Mouse (Mus musculus) ES-CJ7 (cell line): ENCODE results near the gene Mfsd12.

Experiments used
- DNase-seq: peaks from one replicate; pipeline ENCODE4 v3.0.0; 2011; ENCODE audit warnings: low read depth, low spot score

The Mfsd12 gene

GRCm38 (mm10) chr10:81402227-81402765, 45.0 kb downstream of the Mfsd12 start:
- DNase-seq = peak; percentile 59

DNA sequence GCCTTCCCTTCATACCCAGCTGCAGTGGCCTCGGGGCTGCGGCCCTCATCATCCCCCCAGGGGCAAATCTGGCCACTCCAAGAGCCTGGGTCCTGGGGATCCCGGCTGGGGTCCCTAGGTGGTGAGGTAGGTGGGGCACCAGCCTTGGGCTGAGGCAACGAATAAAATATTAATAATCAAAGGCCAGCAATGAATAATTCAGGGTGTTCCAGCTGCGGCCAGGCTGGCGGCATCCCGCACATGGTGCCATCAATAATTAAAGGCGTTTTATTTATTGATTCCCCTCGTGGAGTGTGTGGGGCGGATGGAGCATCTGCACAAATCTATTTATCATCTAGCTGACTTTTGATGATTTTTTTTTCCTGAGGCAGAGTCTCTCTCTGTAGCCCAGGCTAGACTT, 46.2 kb downstream of the Mfsd12 start:
- no peak for DNase-seq

DNA sequence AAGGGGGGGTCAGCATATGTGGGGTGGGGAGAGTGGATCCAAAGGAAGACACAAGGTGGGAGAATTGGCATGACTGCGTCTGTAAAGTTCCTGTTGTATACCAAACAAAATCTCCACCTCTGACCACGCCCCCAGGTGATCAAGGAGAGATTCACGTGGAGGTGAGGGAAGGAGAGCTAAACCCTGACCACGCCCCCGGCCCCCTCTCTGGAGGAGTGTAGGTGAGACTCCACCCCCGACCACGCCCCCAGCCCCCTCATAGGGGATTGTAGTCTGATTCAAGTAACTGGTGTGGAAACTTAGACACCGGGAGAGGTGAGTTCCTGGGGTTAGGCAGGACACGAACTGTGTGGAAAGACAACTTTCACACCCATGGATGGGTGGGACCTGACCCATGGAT, 46.8 kb downstream of the Mfsd12 start:
- DNase-seq = peak; percentile 96

DNA sequence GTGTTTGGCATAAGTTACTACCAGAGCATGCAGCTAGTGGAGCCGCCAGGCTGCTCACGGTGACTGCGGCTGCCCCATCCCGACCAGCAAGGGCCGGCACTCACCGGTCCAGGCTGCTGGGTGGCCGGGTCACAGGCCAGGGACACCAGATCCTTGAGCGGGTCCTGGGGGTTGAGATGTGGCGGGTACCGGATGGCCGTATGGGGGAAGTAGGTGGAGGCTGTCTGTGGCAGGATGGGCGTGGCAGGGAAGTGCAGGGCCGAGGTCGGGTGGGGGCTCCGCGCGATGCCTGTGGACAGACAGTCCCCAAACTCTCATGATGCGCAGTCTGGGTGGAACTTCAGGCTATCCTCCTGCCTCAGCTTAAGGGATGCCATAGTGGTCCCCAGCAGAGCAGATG, 47.4 kb downstream of the Mfsd12 start:
- DNase-seq = no peak

DNA sequence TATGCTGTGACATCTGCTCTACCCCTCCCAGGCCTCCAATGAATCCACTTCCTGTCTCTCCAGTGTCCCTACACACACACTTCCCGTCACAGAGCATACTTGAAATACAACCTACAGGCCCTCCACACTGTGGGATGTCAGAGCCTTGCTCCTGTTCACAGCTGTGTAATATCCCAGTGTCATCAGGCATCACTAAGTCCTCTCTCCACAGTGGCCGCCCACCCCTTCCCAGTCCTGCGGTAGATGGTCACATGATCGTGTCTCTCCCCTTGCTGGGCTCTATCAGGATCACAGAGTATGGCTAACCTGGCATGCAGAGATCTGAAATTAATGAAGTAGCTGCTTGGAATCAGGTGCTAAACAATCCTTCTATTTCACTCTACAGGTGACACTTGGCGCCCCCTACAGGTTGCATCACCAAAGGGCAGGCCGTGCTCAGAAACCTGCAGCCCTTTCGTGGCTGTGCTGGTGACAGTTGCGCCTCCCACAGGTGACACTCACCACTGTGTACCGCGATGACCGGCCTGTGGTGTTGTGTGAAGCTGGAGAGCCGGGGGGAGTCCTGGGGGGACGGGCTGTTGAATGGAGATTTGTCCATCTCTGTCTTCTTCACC, 48.4 kb downstream of the Mfsd12 start:
- peak; percentile 75 for DNase-seq

GRCm38 (mm10) chr10:81406504-81407440, 49.5 kb downstream of the Mfsd12 start:
- DNase-seq = no peak

GRCm38 (mm10) chr10:81407539-81408423, 50.5 kb downstream of the Mfsd12 start:
- peak; percentile 69 for DNase-seq

DNA sequence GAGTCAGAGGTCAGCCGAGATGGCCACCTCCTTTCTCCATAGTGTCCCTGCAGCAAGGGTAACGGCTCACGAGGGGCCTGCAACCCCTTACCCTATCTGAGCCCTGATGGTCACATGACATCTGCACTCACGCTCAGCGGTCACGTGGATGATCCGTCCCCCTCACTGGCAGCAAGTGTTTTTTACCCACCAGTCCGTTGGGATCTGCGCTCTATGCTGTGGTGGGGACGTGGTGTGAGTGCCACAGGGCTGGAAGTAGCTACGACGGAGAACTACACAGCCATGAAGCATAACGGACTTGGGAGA, 51.1 kb downstream of the Mfsd12 start:
- DNase-seq = no peak

GRCm38 (mm10) chr10:81408871-81409291, 51.6 kb downstream of the Mfsd12 start:
- peak; percentile 79 for DNase-seq

DNA sequence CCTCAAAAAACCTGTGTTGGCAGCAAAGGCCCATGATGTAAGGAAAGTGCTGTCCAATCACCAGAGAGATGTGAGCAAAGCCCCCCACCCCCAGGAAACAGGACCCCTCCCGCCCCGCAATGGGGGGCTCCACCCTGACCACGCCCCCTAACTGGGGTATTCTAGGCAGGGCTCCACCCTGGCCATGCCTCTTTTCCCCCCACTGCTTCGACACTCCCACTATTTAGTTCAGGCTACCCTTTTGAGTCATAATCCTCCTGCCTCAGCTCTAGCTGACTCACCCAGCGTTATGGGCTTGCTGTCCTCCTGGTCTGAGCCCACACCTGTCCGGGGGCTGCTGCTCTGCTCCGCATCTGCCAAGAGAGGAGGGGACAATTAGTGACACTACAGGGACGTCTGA, 52.0 kb downstream of the Mfsd12 start:
- DNase-seq = peak; percentile 85

- no peak for DNase-seq
Measured at GRCm38 (mm10) chr10:81410350-81410749, 53.1 kb downstream of the Mfsd12 start.

DNA sequence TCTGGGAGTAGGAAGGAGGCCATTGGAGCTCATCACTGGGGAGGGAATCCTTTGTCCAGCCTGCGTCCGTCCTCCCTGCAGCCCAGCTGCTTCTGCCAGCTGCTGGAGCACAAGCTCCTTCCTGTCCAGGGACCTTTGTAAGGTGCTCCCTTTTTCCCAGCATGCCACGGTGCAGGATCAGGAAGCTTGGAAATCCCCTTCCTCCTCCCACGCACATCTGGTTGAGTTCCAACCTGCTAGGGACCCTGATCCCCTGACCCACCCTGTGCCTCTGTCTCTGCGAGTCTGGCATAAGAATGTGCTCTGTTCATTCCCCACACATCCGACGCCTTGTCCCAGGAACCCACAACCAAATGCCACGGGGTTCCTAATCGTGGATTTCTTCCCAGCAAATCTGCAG, 53.7 kb downstream of the Mfsd12 start:
- no peak for DNase-seq

DNA sequence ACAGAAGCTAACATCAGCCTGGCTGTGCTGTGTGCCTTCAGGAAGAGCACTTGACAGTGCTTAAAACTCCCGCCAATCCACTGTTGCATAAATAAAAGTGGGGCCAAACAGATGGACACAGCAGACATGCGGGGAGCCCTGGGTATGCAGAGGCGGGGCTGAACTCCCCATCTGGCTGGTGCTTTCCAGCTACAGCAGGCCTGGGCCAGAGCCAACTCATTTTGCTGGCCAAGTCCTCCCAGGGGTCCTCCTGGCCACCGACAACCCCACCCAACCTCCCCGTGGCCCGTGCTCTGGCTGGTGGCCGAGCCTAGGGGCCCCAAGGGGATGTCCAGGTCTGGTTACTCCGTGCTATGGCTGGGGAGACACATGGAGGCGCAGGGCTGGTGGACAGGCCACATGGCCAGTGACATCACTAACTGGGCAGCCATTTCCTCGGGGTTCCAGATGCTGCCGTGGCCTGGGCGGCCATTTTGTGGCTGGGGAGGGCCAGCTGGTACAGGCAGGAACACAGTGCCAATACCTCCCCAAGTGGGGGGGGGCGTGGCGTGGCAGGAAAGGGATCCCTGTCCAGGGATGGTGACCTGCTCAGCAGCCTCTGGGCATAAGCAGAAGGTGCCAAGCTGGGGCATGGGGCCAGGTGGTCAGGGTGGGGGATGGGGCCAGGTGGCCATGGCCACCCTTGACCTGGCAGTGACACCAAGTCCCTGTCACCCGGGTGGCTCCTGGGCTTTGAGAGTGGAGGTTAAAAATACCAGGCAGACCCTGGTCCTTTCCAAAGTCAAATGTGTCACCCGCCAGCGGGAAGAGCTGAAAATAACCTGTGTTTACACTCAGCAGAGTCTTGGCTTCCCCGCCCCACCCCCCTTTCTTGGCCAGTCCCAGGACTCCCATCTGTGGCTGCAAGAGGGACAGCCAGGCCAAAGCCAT, 54.4 kb downstream of the Mfsd12 start:
- no peak for DNase-seq

DNA sequence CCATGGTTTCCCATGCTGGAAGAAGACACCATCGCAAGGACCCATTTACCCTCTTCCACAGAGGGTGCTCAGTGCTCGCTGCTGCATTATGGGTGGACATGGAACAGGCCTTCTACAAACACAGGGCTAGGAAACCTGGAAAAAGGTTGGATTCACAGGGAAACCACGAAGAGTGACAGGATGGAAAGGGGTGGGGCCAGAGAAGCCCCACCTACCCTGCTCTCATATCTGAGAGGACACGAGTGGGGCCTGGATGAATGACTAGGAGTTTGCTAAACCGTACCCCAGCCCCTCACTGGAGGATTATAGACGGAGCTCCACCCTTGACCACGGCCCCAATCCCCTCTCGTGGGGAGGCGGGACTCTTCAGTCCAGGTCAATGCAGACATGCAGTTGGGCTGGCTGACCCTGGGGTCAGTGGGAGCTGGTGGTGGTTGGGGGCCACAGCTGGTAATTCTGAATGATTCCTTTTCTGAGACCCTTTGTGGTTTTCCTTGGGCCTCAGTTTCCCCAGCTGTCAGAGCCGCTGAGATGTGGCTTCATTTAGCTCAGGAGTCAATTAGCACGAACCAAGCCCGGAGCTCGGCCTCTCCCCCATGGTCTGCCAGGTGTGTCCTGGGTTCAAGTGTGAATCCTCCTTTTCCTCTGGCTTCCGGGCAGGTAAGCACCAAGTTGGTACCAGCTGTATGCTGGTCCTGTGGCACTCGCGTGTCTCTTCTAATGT, 55.5 kb downstream of the Mfsd12 start:
- no peak for DNase-seq

DNA sequence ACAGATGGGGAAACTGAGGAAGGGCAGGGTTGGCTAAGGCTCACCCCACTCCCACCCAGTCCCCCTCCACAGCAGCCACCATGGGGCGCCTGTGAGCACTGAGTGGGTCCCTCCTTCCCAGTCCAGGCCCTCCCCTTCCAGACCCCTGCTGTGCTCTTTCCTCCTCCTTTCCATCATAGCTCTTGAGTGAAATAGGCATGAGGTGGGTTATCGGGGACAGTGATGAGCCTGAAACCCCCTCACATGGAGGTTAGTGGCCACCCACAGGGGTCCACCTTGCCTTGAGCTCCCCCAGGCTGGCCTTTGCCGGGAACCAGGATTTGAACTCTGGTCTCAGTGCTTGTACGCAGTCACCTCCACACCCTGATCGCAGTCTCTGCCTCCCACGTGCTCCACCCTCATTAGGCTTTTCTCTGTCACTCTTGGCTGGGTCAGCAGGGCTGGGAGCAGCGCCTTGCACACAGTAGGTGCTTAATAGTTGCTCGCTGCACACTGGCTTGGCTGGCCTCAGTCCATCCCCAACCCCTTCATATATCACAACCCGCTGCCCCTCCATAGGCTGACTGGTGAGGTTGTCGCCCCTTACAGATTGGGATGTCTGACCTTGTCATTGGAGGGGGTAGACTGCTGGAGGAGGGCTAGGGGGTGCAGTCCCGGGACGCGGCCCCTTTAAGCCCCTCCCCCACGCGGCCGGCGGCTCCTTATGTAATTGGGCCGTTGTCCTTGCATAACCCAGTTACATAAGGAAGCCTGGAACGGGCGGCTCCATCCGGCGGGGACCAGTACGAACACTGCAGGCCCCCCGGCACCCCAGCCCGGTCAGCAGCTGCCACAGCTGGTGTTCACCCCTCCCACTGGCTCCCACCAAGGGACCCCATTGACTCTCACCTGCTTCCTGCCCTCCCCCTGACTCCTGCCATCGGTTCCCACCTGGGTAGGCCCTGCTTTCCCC, 56.3 kb downstream of the Mfsd12 start:
- peak; percentile 92 for DNase-seq

- peak; percentile 84 for DNase-seq
Measured at GRCm38 (mm10) chr10:81414682-81415081, 57.4 kb downstream of the Mfsd12 start.

DNA sequence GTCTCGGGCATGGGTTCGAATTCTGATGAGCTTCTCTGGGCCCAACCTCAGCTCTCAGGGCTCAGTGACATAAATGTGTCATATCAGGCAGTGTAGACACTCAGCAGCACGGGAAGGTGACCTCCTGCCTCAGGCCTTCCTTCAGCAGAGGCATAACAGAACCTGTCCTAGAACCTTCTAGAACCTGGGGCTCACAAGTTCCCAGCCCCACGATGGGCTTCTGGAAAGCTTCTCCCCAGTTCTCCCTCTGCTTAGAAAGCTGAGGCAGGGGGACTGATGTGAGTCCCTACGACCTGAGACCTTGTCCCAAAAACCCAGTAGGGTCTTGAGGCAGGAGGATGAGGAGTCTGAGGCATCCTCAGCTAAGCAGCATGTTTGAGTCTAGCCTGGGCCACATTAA, 57.9 kb downstream of the Mfsd12 start:
- DNase-seq = no peak
